Mouse (Mus musculus): ENCODE results near the gene Slc5a1.

The Slc5a1 gene

DNA sequence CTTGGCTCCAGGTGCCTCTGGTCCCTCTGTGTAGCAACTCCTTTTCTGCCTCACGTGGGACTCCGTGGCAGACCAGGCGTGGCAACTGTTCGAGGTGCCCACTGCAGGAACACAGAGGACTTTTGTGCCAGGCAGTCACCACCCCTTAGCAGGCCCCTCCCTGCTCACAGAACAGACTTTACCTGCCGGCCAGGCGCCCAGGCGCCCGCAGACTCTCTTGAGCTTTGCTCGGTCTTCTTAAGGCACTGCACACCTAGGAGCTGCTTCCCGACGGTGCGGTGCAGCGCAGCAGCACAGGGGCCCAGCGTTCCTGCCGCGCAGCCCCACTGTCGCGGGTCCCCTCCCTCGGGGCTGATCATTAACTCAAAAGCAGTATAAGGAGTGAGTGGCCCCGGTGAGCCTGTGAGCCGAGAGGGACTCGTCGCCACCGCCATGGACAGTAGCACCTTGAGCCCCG, at the start of gene Slc5a1:
Gene Slc5a1, plus strand, starts transcription at position 195 of the 457 bp plus-strand sequence.
- in situ Hi-C loops (cut with MboI; ENCODE audit: low pct_unique_long_range_greater_than_20kb in 1 of 2, low sequenced_read_pairs in 2 of 2, unreplicated experiment in 1 of 2), result no loop called here

DNA sequence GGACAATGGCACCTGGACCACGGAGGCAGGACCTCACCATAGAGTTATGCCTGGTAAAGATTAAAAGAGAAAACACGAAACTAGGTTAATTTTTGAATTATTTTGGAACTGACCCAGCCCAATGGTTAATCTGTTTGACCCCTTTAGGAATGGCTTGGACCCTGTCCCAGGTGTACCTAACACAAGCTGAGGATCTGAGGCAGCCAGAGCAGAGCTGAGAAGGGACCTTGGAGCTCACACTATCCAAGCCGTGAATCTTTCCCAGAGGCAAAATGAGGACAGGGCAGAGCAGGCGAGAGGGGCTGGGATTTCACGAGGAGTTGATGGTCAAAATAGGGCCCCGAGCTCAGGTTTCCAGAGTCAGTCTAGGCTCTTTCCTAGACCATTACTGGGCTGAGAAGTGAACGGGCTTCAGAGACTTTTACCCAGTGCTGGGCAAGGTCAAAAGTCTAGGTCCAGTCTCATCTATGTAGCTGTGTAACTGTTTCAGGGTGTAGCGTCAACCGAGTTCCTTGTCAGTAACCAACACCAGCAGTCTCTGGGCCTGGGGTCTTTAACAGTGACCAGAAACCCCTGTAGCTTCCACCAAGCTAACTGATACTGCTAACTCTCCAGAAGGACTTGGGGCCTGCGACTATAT, 47.8 kb upstream of the Slc5a1 start:
- in situ Hi-C loops (cut with MboI; ENCODE audit: low pct_unique_long_range_greater_than_20kb in 1 of 2, low sequenced_read_pairs in 2 of 2, unreplicated experiment in 1 of 2), result no loop called here

DNA sequence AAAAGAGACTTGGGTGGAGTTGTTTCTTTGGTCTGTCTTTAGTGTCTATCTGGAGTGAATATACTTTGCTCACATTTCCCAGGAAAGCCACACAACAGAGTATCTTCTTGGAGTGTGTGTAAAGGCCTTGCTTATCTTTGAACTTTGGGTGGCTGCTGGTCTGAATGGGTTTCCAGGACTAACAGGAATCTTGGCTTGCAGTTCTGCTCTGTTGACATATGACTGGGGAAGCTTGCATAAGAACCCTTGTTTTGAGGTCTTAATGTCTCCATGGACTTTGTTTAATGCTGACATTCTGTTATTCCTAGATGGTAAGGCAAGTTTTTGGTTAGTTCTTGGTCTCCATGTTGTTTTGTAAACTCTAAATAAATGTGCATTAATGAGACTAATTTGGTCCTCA, 33.9 kb upstream of the Slc5a1 start:
- in situ Hi-C loops (cut with MboI; ENCODE audit: low pct_unique_long_range_greater_than_20kb in 1 of 2, low sequenced_read_pairs in 2 of 2, unreplicated experiment in 1 of 2), result no loop called here

DNA sequence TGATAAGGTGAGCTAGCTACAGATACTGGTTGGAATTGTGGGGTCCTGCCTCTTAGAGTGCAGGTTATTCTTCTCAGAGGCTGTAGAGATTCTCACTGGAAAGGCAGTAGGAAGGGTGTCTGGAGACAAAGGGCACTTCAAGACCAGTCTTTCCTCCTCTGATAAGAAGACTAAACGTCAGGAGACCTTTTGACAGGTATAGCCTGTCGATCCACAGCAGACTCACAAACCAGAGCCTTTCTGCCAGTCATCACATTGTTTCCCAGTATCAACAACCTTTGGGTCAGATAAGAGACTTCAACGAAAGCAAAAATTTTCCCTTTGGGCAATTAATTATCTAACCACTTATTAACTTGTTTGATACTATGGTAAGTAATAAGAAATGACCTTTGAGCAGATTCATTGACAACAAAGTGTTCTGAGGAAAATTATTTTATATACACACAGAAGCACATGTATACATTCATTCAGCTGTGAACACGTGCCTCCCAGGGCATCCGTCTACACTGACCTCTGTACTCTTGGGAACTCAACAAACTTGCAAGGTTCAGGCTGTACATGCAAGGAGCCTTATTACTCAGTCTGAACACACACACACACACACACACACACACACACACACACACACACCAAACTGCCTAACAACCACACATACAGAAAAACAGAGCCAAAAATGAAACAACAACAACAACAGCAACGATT, 27.4 kb upstream of the Slc5a1 start:
- in situ Hi-C loops (cut with MboI; ENCODE audit: low pct_unique_long_range_greater_than_20kb in 1 of 2, low sequenced_read_pairs in 2 of 2, unreplicated experiment in 1 of 2), result no loop called here

DNA sequence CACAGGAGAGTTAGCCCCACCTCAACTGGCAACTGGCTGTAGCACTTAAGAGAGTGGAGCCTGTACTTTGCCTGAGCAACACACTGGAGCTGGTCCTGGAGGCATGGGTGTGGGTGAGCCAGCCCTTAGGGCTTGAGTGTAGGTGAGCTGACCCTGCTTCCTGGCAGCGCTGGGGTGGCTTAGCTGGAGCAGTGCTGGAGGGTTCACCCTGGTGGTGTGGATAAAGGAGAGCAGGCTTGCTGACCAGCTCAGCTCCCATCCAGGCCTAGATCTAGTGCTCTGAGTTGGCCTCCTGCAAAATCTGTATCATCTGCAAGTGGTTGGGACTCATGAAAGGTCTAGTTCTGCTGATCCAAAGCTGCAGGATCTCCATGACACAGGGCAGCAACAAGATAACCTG, 21.1 kb upstream of the Slc5a1 start:
- in situ Hi-C loops (cut with MboI; ENCODE audit: low pct_unique_long_range_greater_than_20kb in 1 of 2, low sequenced_read_pairs in 2 of 2, unreplicated experiment in 1 of 2), result no loop called here

DNA sequence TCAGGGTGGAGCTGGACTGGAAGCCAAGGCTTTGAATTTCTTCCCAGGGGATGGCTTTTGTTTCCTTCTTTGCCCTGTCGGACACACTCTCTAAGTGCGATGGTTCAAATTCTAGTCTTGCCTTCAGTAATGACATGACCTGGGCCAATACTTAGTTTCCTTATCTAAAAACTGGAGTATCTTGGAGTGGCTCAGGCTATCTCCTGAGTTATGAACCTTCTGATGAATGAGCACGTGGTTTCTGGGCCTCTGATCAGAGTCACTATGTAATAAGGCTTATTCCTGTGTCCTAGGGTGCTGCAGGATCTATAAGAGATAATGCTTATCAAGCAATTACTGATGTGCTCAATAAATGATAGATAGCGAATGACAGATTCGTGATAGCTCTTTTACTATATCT, 19.4 kb upstream of the Slc5a1 start:
- in situ Hi-C loops (cut with MboI; ENCODE audit: low pct_unique_long_range_greater_than_20kb in 1 of 2, low sequenced_read_pairs in 2 of 2, unreplicated experiment in 1 of 2), result no loop called here

DNA sequence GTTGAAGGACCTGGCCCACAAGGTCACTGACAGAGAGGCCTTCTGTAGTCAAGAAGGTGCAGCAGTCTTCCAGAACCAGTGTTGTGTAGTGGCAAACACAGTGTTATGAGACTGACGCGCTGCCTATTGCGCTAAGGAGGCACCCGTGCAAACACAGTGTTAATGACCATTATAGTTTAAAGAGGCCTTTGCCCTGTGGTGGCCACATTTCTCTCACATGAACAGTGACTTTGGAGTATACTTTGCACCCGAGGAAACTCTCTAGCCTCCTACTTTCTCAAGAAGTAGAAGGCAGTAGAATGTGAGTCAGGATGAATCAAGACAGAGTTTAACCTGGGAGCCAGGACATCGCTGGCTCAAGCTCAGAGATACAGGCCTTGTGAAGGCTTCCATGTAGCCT, 12.7 kb upstream of the Slc5a1 start:
- in situ Hi-C loops (cut with MboI; ENCODE audit: low pct_unique_long_range_greater_than_20kb in 1 of 2, low sequenced_read_pairs in 2 of 2, unreplicated experiment in 1 of 2), result no loop called here

DNA sequence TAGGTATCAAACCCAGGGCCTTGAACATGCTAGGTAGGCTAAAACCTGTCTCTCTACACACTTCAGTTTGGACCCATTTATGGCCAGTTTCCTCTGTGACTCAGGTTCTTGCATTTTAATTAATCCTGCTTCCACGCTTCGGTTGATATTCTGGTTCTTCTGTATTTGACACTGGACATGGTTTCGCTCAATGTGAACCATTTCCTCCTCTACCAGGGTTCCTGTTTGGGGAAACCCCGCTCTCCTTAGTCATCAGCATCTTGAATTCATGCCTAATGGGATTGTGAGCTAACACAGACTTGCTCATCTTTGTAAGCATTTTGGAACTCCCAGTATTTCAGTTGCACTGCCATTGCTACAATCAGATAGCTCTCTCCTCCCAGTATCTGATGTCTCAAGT, 8.7 kb upstream of the Slc5a1 start:
- in situ Hi-C loops (cut with MboI; ENCODE audit: low pct_unique_long_range_greater_than_20kb in 1 of 2, low sequenced_read_pairs in 2 of 2, unreplicated experiment in 1 of 2), result no loop called here

DNA sequence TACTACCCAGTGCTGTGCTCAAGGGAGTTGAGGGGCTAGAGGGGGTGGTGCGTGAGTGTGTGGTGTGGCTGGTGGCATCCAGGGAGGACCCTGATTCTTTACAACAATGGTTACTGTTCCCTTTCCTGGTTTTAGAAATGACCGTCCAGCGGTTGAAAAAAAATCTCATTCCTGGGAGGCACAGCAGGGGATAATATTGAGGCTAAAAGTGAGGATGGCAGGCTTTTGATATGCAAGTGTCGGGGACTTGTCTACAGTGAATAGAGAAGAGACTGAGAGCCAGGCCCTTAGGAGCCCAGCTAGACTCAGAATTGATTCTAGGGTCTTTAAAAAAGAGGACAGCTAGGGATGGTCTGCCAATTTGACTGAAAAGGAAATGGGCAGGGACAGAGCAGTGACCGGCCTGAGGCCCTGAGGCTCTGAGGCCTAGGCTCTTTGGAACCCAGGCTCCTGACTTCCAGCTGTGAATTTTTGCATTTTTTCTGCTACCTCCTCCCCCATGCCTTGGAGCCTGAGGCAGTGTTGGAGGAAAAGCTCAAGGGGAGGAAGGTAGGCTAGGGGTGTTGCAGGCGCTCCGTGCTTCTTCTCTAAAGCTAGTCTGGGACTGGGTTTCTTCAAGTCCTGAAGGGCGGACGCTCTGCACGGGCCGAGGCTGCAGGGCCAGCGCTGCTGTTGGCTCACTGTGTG, 1.5 kb upstream of the Slc5a1 start:
- in situ Hi-C loops (cut with MboI; ENCODE audit: low pct_unique_long_range_greater_than_20kb in 1 of 2, low sequenced_read_pairs in 2 of 2, unreplicated experiment in 1 of 2), result no loop called here

DNA sequence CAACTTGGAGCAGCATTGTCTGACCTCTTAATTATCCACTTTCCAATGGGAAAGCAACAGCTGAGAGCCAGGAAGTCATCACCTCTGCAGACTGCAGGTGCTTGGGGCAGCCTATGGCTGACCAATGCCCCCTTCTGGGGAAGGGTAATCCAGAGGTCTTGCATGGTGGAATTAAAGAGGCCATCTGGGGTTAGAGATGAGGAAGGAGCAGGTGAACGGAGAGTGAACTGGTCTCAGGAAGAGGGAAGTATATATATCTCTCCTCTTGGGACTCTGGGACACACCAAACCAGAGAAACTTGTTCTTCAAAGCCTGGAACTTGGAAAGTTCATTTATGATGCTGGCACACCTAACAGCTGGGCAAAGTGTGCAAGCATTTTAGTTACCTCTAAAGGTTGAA, 857 bp downstream of the Slc5a1 start:
- in situ Hi-C loops (cut with MboI; ENCODE audit: low pct_unique_long_range_greater_than_20kb in 1 of 2, low sequenced_read_pairs in 2 of 2, unreplicated experiment in 1 of 2), result no loop called here

DNA sequence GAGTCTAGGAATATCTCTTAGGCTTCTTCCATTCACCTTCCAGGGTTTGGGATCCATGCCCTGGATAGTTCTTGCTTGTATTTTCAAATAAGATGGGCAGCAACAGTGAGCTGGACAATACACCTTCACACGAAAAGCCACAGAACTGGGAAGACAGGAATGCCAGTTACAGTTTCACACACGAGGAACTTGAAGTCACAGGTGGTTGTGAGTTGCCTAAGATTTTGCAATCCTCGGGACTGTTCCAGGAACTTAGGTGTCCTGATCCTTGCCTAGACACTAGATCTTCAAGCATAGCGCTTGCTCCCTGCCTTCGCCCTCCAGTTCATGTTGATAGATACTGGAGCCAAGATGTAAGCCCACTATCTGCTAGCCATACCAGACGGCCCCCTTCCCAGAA, 1.6 kb downstream of the Slc5a1 start:
- in situ Hi-C loops (cut with MboI; ENCODE audit: low pct_unique_long_range_greater_than_20kb in 1 of 2, low sequenced_read_pairs in 2 of 2, unreplicated experiment in 1 of 2), result no loop called here

DNA sequence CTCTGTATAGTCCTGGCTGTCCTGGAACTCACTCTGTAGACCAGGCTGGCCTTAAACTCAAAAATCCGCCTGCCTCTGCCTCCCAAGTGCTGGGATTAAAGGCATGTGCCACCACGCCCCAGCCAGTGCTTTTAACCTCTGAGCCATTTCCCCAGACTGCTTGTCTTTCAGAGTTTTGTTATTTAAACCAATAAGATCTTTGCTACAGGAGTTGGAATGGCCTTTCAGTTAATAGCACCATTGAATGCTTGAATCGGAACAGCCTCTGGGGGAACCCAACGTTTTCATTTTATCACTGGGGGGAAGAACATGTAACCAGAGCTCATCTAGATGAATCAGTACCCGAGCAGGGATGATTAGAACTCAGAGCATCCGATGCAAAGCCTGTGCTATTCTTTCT, 3.0 kb downstream of the Slc5a1 start:
- in situ Hi-C loops (cut with MboI; ENCODE audit: low pct_unique_long_range_greater_than_20kb in 1 of 2, low sequenced_read_pairs in 2 of 2, unreplicated experiment in 1 of 2), result no loop called here

DNA sequence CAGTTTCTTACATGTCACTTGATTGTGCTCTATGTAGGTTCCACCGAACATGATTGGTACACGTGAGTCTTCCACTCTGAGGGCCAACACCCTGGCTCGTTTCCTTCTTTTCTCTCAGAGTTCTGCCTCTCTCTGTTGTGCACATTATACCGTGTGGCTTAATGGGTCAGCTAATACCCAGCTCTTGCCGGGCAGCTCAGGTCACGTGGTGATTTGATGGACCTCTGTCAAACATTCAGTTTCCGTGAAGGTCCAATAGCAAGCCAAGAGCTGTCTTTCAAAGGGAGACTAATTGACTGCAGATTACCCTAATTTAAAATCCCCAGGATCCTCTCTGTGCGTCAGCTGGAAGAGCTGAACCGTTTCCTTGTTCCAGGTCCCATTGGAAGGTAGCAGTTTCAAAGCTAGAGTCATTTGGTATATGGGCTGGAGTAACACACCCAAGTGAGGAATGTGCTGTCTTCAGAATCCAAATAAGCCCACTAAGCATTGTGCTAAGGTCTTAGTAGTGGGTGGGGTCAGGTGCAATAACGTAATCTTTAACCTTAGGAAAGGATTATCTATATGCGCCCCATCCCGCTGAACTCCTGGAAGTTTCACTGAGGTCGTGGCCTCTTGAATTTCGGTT, 3.9 kb downstream of the Slc5a1 start:
- in situ Hi-C loops (cut with MboI; ENCODE audit: low pct_unique_long_range_greater_than_20kb in 1 of 2, low sequenced_read_pairs in 2 of 2, unreplicated experiment in 1 of 2), result no loop called here

DNA sequence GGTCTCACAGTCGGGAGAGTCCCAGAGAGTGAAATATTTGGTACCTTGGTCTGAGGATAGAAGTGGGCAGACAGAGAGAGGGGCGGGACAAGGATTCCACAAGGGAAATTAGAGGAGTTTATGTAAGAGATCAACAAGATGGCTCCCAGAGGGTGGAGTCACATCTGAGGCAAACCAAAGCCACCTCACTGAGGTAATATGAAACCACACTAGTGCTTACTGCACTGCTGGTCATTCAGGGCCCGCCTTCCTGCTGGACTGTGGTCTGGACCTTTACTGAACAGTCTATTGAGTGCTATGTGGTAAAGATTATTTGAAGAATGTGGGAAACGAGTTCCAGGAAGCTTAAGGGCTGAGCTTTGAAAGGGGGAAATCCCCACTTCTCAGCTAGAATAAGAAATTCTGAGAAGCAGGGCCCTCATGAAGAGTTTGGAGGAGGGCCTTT, 17.9 kb downstream of the Slc5a1 start:
- in situ Hi-C loops (cut with MboI; ENCODE audit: low pct_unique_long_range_greater_than_20kb in 1 of 2, low sequenced_read_pairs in 2 of 2, unreplicated experiment in 1 of 2), result no loop called here

DNA sequence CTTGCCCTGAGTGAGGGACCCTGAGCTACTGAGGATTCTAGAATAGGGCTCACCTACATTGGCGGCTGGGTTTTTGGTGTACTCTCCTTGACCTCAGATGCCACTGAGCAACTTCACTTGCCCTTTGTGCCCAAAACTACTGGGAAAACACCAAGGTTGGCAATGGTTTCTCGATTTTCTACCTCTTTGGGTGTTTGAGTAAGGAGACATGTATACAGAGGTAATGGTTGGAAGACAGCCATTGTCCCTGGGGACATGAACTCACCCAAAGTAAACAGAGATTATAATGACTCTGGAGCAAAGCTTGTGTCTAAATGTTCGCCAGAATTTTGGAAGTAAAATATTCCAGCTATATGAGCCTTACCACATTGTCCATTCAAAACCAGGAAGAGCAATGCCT, 19.6 kb downstream of the Slc5a1 start:
- in situ Hi-C loops (cut with MboI; ENCODE audit: low pct_unique_long_range_greater_than_20kb in 1 of 2, low sequenced_read_pairs in 2 of 2, unreplicated experiment in 1 of 2), result no loop called here

DNA sequence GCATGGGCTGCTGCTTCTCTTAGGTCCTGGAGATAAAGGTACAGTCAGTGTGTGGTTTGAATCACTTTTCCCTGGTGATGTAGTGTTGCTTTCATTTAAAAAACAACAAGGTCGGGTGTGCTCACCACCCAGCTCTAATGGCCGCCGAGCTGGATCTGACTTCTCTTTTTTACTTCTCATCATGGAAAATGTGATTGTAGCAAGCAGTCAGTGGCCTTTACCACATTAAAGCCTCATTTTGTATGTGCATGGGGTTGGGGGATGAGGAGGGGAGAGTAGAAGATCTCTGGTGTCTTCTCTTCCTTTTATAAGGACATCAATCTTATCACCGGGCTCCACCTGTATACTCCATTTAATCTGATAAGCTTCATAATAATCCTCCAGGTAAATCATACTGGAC, 21.3 kb downstream of the Slc5a1 start:
- in situ Hi-C loops (cut with MboI; ENCODE audit: low pct_unique_long_range_greater_than_20kb in 1 of 2, low sequenced_read_pairs in 2 of 2, unreplicated experiment in 1 of 2), result no loop called here

DNA sequence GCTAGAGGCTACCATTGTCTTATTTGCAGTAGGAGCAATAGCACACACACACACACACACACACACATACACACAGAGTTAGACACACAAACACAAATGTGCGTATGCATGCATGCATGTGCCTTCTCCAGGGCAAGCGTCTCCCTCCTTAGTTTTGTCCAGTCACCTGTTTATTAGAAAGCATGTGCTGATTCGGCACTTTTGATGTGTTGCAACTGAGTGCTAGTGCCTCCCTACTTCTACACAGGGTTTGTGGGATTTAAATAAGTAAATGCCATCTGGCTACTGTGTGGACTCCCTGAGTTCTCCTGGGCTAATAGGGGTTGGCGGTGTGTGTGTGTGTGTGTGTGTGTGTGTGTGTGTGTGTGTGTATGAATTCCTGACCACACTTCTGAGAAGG, 30.1 kb downstream of the Slc5a1 start:
- in situ Hi-C loops (cut with MboI; ENCODE audit: low pct_unique_long_range_greater_than_20kb in 1 of 2, low sequenced_read_pairs in 2 of 2, unreplicated experiment in 1 of 2), result no loop called here

DNA sequence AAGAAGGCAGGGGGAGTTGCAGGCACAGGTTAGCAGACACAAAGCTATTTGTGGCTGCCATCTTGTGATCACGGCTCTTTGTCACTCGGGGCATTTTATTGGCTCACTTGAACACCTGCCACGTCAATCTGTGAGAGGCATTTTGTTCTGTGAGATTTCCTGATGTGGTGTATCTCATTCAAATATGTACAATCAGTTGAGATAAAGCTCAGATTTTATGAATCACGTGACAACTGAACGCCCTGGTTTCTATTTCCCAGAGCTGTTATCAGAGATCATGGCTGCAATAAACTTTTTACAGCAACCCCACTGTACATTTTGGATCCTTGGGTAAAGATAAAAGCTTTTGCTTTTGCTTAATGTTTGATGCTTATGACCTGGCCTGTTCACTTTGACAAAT, 31.6 kb downstream of the Slc5a1 start:
- in situ Hi-C loops (cut with MboI; ENCODE audit: low pct_unique_long_range_greater_than_20kb in 1 of 2, low sequenced_read_pairs in 2 of 2, unreplicated experiment in 1 of 2), result loop anchor here in 1 of 2 experiments (5.0 kb wide), 1 partner anchor 88 kb away; no protein-coding TSS in a partner anchor

DNA sequence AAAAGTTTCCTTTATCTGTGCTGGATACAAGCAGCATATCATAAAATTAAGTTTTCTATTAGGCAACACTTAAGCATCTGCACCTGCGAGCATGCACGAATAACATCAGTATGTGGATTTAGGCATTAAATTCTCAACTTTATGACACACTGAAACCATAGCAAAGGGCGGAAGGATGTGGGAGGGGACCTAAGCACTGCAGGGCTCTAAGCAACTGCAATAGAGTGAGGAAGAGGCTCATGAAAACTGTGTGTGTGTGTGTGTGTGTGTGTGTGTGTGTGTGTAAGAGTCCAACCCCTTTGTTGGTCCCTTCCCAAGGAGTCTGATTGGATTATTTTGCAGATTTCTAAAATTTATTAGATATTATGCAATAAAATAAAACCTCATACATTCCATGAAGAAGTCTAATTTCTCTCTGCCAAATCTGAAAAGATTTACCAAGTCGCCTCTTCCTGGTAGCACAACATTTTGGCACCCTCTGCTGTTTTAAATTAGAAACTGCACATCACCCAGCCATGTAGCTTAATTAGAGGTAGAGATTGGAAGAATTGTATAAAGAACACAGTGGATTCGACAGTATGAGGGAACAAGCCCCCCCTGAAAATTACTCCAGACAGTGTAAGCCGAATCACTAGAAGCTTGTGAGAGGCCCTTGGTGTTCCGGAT, 38.9 kb downstream of the Slc5a1 start:
- in situ Hi-C loops (cut with MboI; ENCODE audit: low pct_unique_long_range_greater_than_20kb in 1 of 2, low sequenced_read_pairs in 2 of 2, unreplicated experiment in 1 of 2), result no loop called here

Measured in mouse embryonic stem cell (cell line).